Mouse (Mus musculus) CH12.LX (cell line): ENCODE measurements at regions not wholly inside any gene's neighbourhood (a gene's known extent, or its start where the extent isn't known, plus 50 kb on each side); places are given as distances from the start of the nearest gene placed in this dataset.

Experiments
- DNase-seq: peaks from one replicate; pipeline ENCODE4 v3.0.0-alpha.2; 2013; ENCODE audit errors: extremely low read depth
- H3K27ac ChIP-seq: 2 replicates; pipeline ENCODE4 v1.5.1; 2012; ENCODE audit warnings: low read depth, mild to moderate bottlenecking, control low read depth, moderate library complexity; ENCODE audit not compliant: insufficient read depth
- H3K27me3 ChIP-seq: replicated peaks from 2 replicates; pipeline ENCODE3; 2012; ENCODE audit warnings: inconsistent platforms
- H3K36me3 ChIP-seq, 2 experiments: replicated peaks in 1 of 2; 2 replicates each; pipeline versions ENCODE3 to v1.6.1; 2012; ENCODE audit warnings: inconsistent platforms in 1 of 2, low read length in 1 of 2, mild to moderate bottlenecking in 1 of 2, mixed read lengths in 1 of 2, moderate library complexity in 1 of 2; ENCODE audit not compliant: control insufficient read depth in 1 of 2, insufficient read depth in 1 of 2
- H3K4me1 ChIP-seq, 2 experiments: 2 replicates each; pipeline ENCODE4 v1.6.1; 2012; ENCODE audit warnings: inconsistent platforms in 1 of 2, moderate library complexity in 1 of 2; ENCODE audit not compliant: insufficient read depth in 2 of 2, control insufficient read depth in 1 of 2
- H3K4me2 ChIP-seq: 2 replicates; pipeline ENCODE4 v1.6.1; 2012; ENCODE audit warnings: low read depth, mild to moderate bottlenecking, control low read depth; ENCODE audit not compliant: poor library complexity, insufficient read depth, severe bottlenecking
- H3K4me3 ChIP-seq, 3 experiments: fragments of 150-350 bp in 1 of 3; sonication (generic) in 1 of 3; replicated peaks in 1 of 3; 2 replicates each; pipeline versions ENCODE3 to v1.5.1; 2011 to 2012; ENCODE audit warnings: low read depth in 2 of 3, low read length in 2 of 3, mild to moderate bottlenecking in 2 of 3, moderate library complexity in 2 of 3, control low read depth in 1 of 3, improper control_type of control experiment in 1 of 3, inconsistent platforms in 1 of 3, mixed read lengths in 1 of 3; ENCODE audit not compliant: poor library complexity in 1 of 3
- H3K79me2 ChIP-seq: replicated peaks from 2 replicates; pipeline ENCODE4 v1.6.1; 2012; ENCODE audit warnings: mild to moderate bottlenecking, moderate library complexity; ENCODE audit not compliant: control insufficient read depth, poor library complexity, insufficient read depth, severe bottlenecking; ENCODE audit errors: extremely low read depth
- H3K9ac ChIP-seq: 2 replicates; pipeline ENCODE4 v1.6.1; 2012; ENCODE audit warnings: low read depth, mild to moderate bottlenecking, control low read depth, moderate library complexity; ENCODE audit not compliant: insufficient read depth
- H3K9me3 ChIP-seq: replicated peaks from 2 replicates; pipeline ENCODE3; 2012; ENCODE audit warnings: low read length, inconsistent platforms, mixed read lengths
- BHLHE40 ChIP-seq: IDR thresholded peaks from 2 replicates; pipeline ENCODE4 v1.6.1; 2011; ENCODE audit warnings: mild to moderate bottlenecking, low read depth, low read length, improper control_type of control experiment
- CHD2 ChIP-seq: IDR thresholded peaks from 2 replicates; pipeline ENCODE4 v1.6.1; 2011; ENCODE audit warnings: low read length, improper control_type of control experiment
- E2F4 ChIP-seq: IDR thresholded peaks from 2 replicates; pipeline ENCODE4 v1.6.1; 2011; ENCODE audit warnings: low read depth, low read length, improper control_type of control experiment; ENCODE audit not compliant: insufficient replicate concordance
- EP300 ChIP-seq: IDR thresholded peaks from 2 replicates; pipeline ENCODE4 v1.6.1; 2011; ENCODE audit warnings: low read length, improper control_type of control experiment
- GABPA ChIP-seq: IDR thresholded peaks from 2 replicates; pipeline ENCODE4 v1.6.1; 2012; ENCODE audit warnings: low read depth, low read length, improper control_type of control experiment, inconsistent platforms; ENCODE audit not compliant: insufficient replicate concordance
- JUND ChIP-seq: conservative IDR thresholded peaks from 2 replicates; pipeline ENCODE4 v1.6.1; 2011; ENCODE audit warnings: low read depth, low read length, improper control_type of control experiment
- KAT2A ChIP-seq: IDR thresholded peaks from 2 replicates; pipeline ENCODE4 v1.6.1; 2012; ENCODE audit warnings: low read length, improper control_type of control experiment, inconsistent platforms; ENCODE audit not compliant: insufficient replicate concordance
- MAFK ChIP-seq: IDR thresholded peaks from 2 replicates; pipeline ENCODE4 v1.6.1; 2011; ENCODE audit warnings: low read length, improper control_type of control experiment; ENCODE audit not compliant: insufficient replicate concordance
- MEF2A ChIP-seq: IDR thresholded peaks from 2 replicates; pipeline ENCODE4 v1.6.1; 2014; ENCODE audit warnings: low read depth, mild to moderate bottlenecking, inconsistent platforms, low read length, improper control_type of control experiment, borderline replicate concordance
- MXI1 ChIP-seq: IDR thresholded peaks from 2 replicates; pipeline ENCODE4 v1.6.1; 2011; ENCODE audit warnings: mild to moderate bottlenecking, low read depth, low read length, improper control_type of control experiment
- MYC ChIP-seq: IDR thresholded peaks from 2 replicates; pipeline ENCODE4 v1.6.1; 2011; ENCODE audit warnings: low read depth, mild to moderate bottlenecking, improper control_type of control experiment, low read length
- NELFE ChIP-seq: IDR thresholded peaks from 2 replicates; pipeline ENCODE4 v1.6.1; 2011; ENCODE audit warnings: low read depth, low read length, improper control_type of control experiment
- PAX5 ChIP-seq: IDR thresholded peaks from 2 replicates; pipeline ENCODE4 v1.6.1; 2012; ENCODE audit warnings: low read length, inconsistent platforms, mixed read lengths
- POLR2AphosphoS2 ChIP-seq: IDR thresholded peaks from 2 replicates; pipeline ENCODE4 v1.6.1; 2011; ENCODE audit warnings: low read depth, low read length, improper control_type of control experiment
- RCOR1 ChIP-seq: conservative IDR thresholded peaks from 2 replicates; pipeline ENCODE4 v1.6.1; 2012; ENCODE audit warnings: low read depth, mild to moderate bottlenecking, inconsistent platforms, low read length, improper control_type of control experiment
- SMC3 ChIP-seq: IDR thresholded peaks from 2 replicates; pipeline ENCODE4 v1.6.1; 2011; ENCODE audit warnings: low read depth, low read length, improper control_type of control experiment
- TBP ChIP-seq: conservative IDR thresholded peaks from 2 replicates; pipeline ENCODE4 v1.6.1; 2011; ENCODE audit warnings: low read depth, low read length, improper control_type of control experiment
- UBTF ChIP-seq: IDR thresholded peaks from 2 replicates; pipeline ENCODE4 v1.6.1; 2012; ENCODE audit warnings: low read depth, mild to moderate bottlenecking, inconsistent platforms, low read length, improper control_type of control experiment, moderate library complexity
- USF1 ChIP-seq: IDR thresholded peaks from 2 replicates; pipeline ENCODE4 v1.6.1; 2014; ENCODE audit warnings: low read depth, mild to moderate bottlenecking, inconsistent platforms, low read length, improper control_type of control experiment
- USF2 ChIP-seq: conservative IDR thresholded peaks from 2 replicates; pipeline ENCODE4 v1.6.1; 2011; ENCODE audit warnings: low read depth, low read length, improper control_type of control experiment
- ZKSCAN1 ChIP-seq: IDR thresholded peaks from 2 replicates; pipeline ENCODE4 v1.6.1; 2012; ENCODE audit warnings: low read depth, inconsistent platforms, low read length, improper control_type of control experiment, borderline replicate concordance
- ZMIZ1 ChIP-seq: IDR thresholded peaks from 2 replicates; pipeline ENCODE4 v1.6.1; 2012; ENCODE audit warnings: low read depth, mild to moderate bottlenecking, inconsistent platforms, low read length, improper control_type of control experiment
- dilution Hi-C: fragments of 300-500 bp; cut with MboI; formaldehyde crosslinking; loops from 2 replicates; pipeline ENCODE4 v1.14.3; 2020; ENCODE audit warnings: low sequenced_read_pairs; ENCODE audit not compliant: extremely low pct_unique_long_range_greater_than_20kb, extremely low pct_ligation_motif_present
- in situ Hi-C: fragments of 300-500 bp; cut with MboI; formaldehyde crosslinking; loops from 3 replicates; pipeline ENCODE4 v1.14.3; 2019; ENCODE audit warnings: low sequenced_read_pairs, low pct_ligation_motif_present, low pct_unique_long_range_greater_than_20kb, mixed read lengths

GRCm38 (mm10) chr15:40223272-40223671 lies 89.1 kb downstream of the 9330182O14Rik start:
- no peak overlapping the region for H3K4me2 ChIP-seq
- H3K9ac ChIP-seq = no peak overlapping the region
- H3K4me1 ChIP-seq = no peaks in the 10 kb centered on the region
- no peaks in the 10 kb centered on the region for H3K79me2 ChIP-seq
- H3K27ac ChIP-seq = no peak overlapping the region
- H3K36me3 ChIP-seq = no peaks in the 10 kb centered on the region
- no peak for DNase-seq
- peaks cover 48% of the 10 kb centered on the region for H3K9me3 ChIP-seq
- no peak for TF ChIP-seq MXI1
- no peak for TF ChIP-seq MYC
- TF ChIP-seq MAFK = no peak
- dilution Hi-C loops = no loop called here
- no peak overlapping the region for H3K4me3 ChIP-seq
- no peaks in the 10 kb centered on the region for H3K27me3 ChIP-seq
- in situ Hi-C loops = no loop called here

- Histone ChIP-seq H3K36me3 (no peaks in the 10 kb centered on the region), H3K4me2 (no peak overlapping the region), H3K9me3 (peaks cover 55% of the 10 kb centered on the region), H3K79me2 (no peaks in the 10 kb centered on the region), H3K9ac (no peak overlapping the region), H3K27me3 (no peaks in the 10 kb centered on the region), H3K27ac (no peak overlapping the region), H3K4me1 (no peaks in the 10 kb centered on the region), H3K4me3 (no peak overlapping the region)
- no peak for DNase-seq
- dilution Hi-C loops (no loop called here), in situ Hi-C loops (no loop called here)
- TF ChIP-seq GABPA (no peak), SMC3 (no peak), NELFE (no peak), CHD2 (no peak), POLR2AphosphoS2 (no peak), BHLHE40 (no peak), KAT2A (no peak), ZMIZ1 (no peak), USF1 (no peak)
- TF ChIP-seq, all 38 proteins: peak for 0
Measured at GRCm38 (mm10) chr15:40241764-40242163, 107.6 kb downstream of the 9330182O14Rik start.

GRCm38 (mm10) chr15:40248966-40249365 lies 114.8 kb downstream of the 9330182O14Rik start:
- TF ChIP-seq ZKSCAN1 (no peak), MEF2A (no peak), PAX5 (no peak), GABPA (no peak), MYC (no peak), ZMIZ1 (no peak), JUND (no peak), EP300 (no peak), UBTF (no peak), USF2 (no peak), MAFK (no peak), SMC3 (no peak), E2F4 (no peak), POLR2AphosphoS2 (no peak), RCOR1 (no peak), TBP (no peak)
- dilution Hi-C loops (no loop called here), in situ Hi-C loops (no loop called here)
- DNase-seq = no peak
- no peaks in the 10 kb centered on the region for H3K79me2 ChIP-seq
- H3K4me1 ChIP-seq = no peaks in the 10 kb centered on the region
- no peak overlapping the region for H3K4me2 ChIP-seq
- H3K4me3 ChIP-seq = no peak overlapping the region
- H3K27ac ChIP-seq = no peak overlapping the region
- peaks cover 58% of the 10 kb centered on the region for H3K9me3 ChIP-seq
- H3K9ac ChIP-seq = no peak overlapping the region
- H3K27me3 ChIP-seq = no peaks in the 10 kb centered on the region
- no peaks in the 10 kb centered on the region for H3K36me3 ChIP-seq
